ENCODE assay signal across 27 mouse cellular contexts in genomic region chr11:65629320-65629719, GRCm38 (mm10).
DNase-seq lines count a peak whose midpoint lies in the region; ATAC-seq and TF ChIP-seq lines count a peak whose summit lies in the region.
"Had no signal": no experiment of that assay in that cellular context is flagged by ENCODE, and none has a peak within 500 bp of the region (broad histone marks: within the 10 kb centered on the region; RNA-seq: fewer than 3 reads in every experiment).

No protein-coding gene starts in this region.

- peaks cover 3% of the 10 kb centered on the region; the same call in 1 of the 2 replicates for H3K27me3 ChIP-seq in liver, embryonic 11.5 days (replicated peaks; ENCODE audit: control insufficient read depth, insufficient read depth, low read length)
- no peaks in the 10 kb centered on the region for H3K27me3 ChIP-seq in liver, embryonic 13.5 days
- H3K27me3 ChIP-seq in liver, embryonic 15.5 days: no peaks in the 10 kb centered on the region; the same call in 1 of the 2 replicates
- H3K27me3 ChIP-seq in forebrain, postnatal 0 days (ENCODE audit: insufficient read depth, low read length): no peaks in the 10 kb centered on the region
- H3K27me3 ChIP-seq: CH12.LX; embryonic facial prominence, embryonic 13.5 days; embryonic facial prominence, embryonic 15.5 days; forebrain, embryonic 12.5 days had no signal

- no peak overlapping the region for H3K9ac ChIP-seq in liver, embryonic 11.5 days (ENCODE audit: low read depth, low read length)
- H3K9ac ChIP-seq in liver, embryonic 13.5 days: no peak overlapping the region
- no peak overlapping the region for H3K9ac ChIP-seq in liver, embryonic 15.5 days
- no peak overlapping the region for H3K9ac ChIP-seq in forebrain, postnatal 0 days
- H3K9ac ChIP-seq: embryonic facial prominence, embryonic 13.5 days; embryonic facial prominence, embryonic 15.5 days; forebrain, embryonic 12.5 days had no signal

- H3K9me3 ChIP-seq in liver, embryonic 11.5 days (ENCODE audit: control insufficient read depth, low read length): no peaks in the 10 kb centered on the region
- no peaks in the 10 kb centered on the region for H3K9me3 ChIP-seq in liver, embryonic 13.5 days (replicated peaks)
- no peaks in the 10 kb centered on the region for H3K9me3 ChIP-seq in liver, embryonic 15.5 days (replicated peaks)
- no peaks in the 10 kb centered on the region for H3K9me3 ChIP-seq in forebrain, postnatal 0 days (ENCODE audit: low read length)
- H3K9me3 ChIP-seq: embryonic facial prominence, embryonic 13.5 days; embryonic facial prominence, embryonic 15.5 days; forebrain, embryonic 10.5 days; forebrain, embryonic 12.5 days; G1E had no signal

- no peak overlapping the region for H3K27ac ChIP-seq in liver, embryonic 11.5 days (ENCODE audit: low read depth, low read length)
- no peak overlapping the region for H3K27ac ChIP-seq in liver, embryonic 13.5 days
- H3K27ac ChIP-seq in liver, embryonic 15.5 days (replicated peaks): no peak overlapping the region
- no peak overlapping the region for H3K27ac ChIP-seq in forebrain, postnatal 0 days (ENCODE audit: low read depth, low read length)
- H3K27ac ChIP-seq: embryonic facial prominence, embryonic 13.5 days; embryonic facial prominence, embryonic 15.5 days; forebrain, embryonic 10.5 days; forebrain, embryonic 12.5 days had no signal

- no peaks in the 10 kb centered on the region for H3K36me3 ChIP-seq in liver, embryonic 11.5 days (ENCODE audit: control insufficient read depth, insufficient read depth, low read length)
- H3K36me3 ChIP-seq in liver, embryonic 13.5 days: no peaks in the 10 kb centered on the region
- H3K36me3 ChIP-seq in liver, embryonic 15.5 days (replicated peaks): no peaks in the 10 kb centered on the region
- no peaks in the 10 kb centered on the region for H3K36me3 ChIP-seq in forebrain, postnatal 0 days (ENCODE audit: insufficient read depth)
- H3K36me3 ChIP-seq: embryonic facial prominence, embryonic 13.5 days; embryonic facial prominence, embryonic 15.5 days; forebrain, embryonic 10.5 days; forebrain, embryonic 12.5 days; G1E had no signal

- peak; percentile 64 for DNase-seq in heart, adult 11 months
- DNase-seq in heart, postnatal 14 days: no peak
- no peak for DNase-seq in liver, embryonic 11.5 days (ENCODE audit: low spot score)
- DNase-seq in liver, embryonic 13.5 days: no peak
- DNase-seq in forebrain, postnatal 0 days: no peak
- no peak for DNase-seq in cerebellum, postnatal 36 days
- DNase-seq in left cerebral cortex, postnatal 14 days (ENCODE audit: low spot score in 2 of 2): no peak
- DNase-seq: adrenal gland, adult 8-10 months; adrenal gland, postnatal 14 days; adrenal gland, postnatal 36 days; B cell, adult 2 months; cerebellum, adult 11-12 months; cerebellum, adult 2 months; cerebellum, adult 9-10 months had no signal

- intact Hi-C loops in heart, postnatal 14 days (cut with DNase I): no loop called here
- intact Hi-C loops in left cerebral cortex, postnatal 14 days (cut with DNase I): no loop called here

- no peak for TF ChIP-seq CTCF in forebrain, postnatal 0 days (IDR thresholded peaks at IDR 0.05; ENCODE audit: low read depth)

- 70% methylated on average over 5 of the region's 5 CpGs for WGBS in liver, embryonic 11.5 days
- WGBS in liver, embryonic 13.5 days (ENCODE audit: insufficient replicate concordance): 44% methylated on average over 5 of the region's 5 CpGs
- WGBS in liver, embryonic 15.5 days (ENCODE audit: insufficient replicate concordance): 48% methylated on average over 5 of the region's 5 CpGs
- WGBS in forebrain, postnatal 0 days: 96% methylated on average over 5 of the region's 5 CpGs

- H3K4me3 ChIP-seq in liver, embryonic 11.5 days (ENCODE audit: low read depth, low read length): no peak overlapping the region
- H3K4me3 ChIP-seq in liver, embryonic 13.5 days (replicated peaks): no peak overlapping the region
- no peak overlapping the region for H3K4me3 ChIP-seq in liver, embryonic 15.5 days (replicated peaks)
- H3K4me3 ChIP-seq in forebrain, postnatal 0 days (ENCODE audit: low read depth, low read length): no peak overlapping the region
- H3K4me3 ChIP-seq: embryonic facial prominence, embryonic 13.5 days; embryonic facial prominence, embryonic 15.5 days; erythroblast, embryonic 14.5 days; forebrain, embryonic 10.5 days; forebrain, embryonic 12.5 days had no signal

- peak; percentile 81 for ATAC-seq in liver, embryonic 11.5 days (replicated peaks; ENCODE audit: low FRiP score)
- ATAC-seq in liver, embryonic 13.5 days (ENCODE audit: low read depth): peak; percentile 87
- peak; percentile 73 for ATAC-seq in liver, embryonic 15.5 days (ENCODE audit: insufficient read depth)
- no peak for ATAC-seq in forebrain, postnatal 0 days
- ATAC-seq: activated CD4-positive, CD25-positive, alpha-beta regulatory T cell, adult 4 months; CD4-positive, CD25-positive, alpha-beta regulatory T cell, adult 4 months; forebrain, embryonic 14.5 days; forebrain, embryonic 16.5 days; Patski had no signal

- H3K4me1 ChIP-seq in liver, embryonic 11.5 days (replicated peaks; ENCODE audit: control insufficient read depth, insufficient read depth, low read length): no peaks in the 10 kb centered on the region
- H3K4me1 ChIP-seq in liver, embryonic 13.5 days (replicated peaks): peaks cover 17% of the 10 kb centered on the region
- H3K4me1 ChIP-seq in liver, embryonic 15.5 days (replicated peaks): peaks cover 5% of the 10 kb centered on the region
- no peaks in the 10 kb centered on the region for H3K4me1 ChIP-seq in forebrain, postnatal 0 days (ENCODE audit: insufficient read depth)
- H3K4me1 ChIP-seq: embryonic facial prominence, embryonic 13.5 days; embryonic facial prominence, embryonic 15.5 days; forebrain, embryonic 10.5 days; forebrain, embryonic 12.5 days had no signal

- H3K4me2 ChIP-seq in liver, embryonic 11.5 days: no peak overlapping the region
- H3K4me2 ChIP-seq in liver, embryonic 13.5 days: no peak overlapping the region
- no peak overlapping the region for H3K4me2 ChIP-seq in liver, embryonic 15.5 days
- no peak overlapping the region for H3K4me2 ChIP-seq in forebrain, postnatal 0 days (ENCODE audit: low read depth)
- H3K4me2 ChIP-seq: embryonic facial prominence, embryonic 13.5 days; embryonic facial prominence, embryonic 15.5 days; forebrain, embryonic 12.5 days had no signal
